Mouse (Mus musculus) liver, embryonic 12.5 days (tissue): ENCODE data around the gene Trem3. TPM values are rescaled to one million over a fixed set of nuclear protein-coding genes. Genes with fewer than 3 reads are reported as not detected.

ENCODE experiments used
- ATAC-seq: fragments of 200-750 bp; cut with Nextera tagmentation; 2 replicates; pipeline ENCODE4 v1.8.0; 2017; ENCODE audit warnings: moderate number of reproducible peaks, mild to moderate bottlenecking, moderate library complexity
- H3K27ac ChIP-seq: fragments of 300-500 bp; sonication (generic); 2 replicates; pipeline ENCODE4 v1.5.1; 2016; ENCODE audit warnings: mild to moderate bottlenecking
- H3K27me3 ChIP-seq: fragments of 300-500 bp; sonication (generic); replicated peaks from 2 replicates; pipeline ENCODE4 v1.6.1; 2016; ENCODE audit warnings: mild to moderate bottlenecking, moderate library complexity
- H3K36me3 ChIP-seq: fragments of 300-500 bp; sonication (generic); 2 replicates; pipeline ENCODE4 v1.6.1; 2016; ENCODE audit warnings: mild to moderate bottlenecking, moderate library complexity
- H3K4me1 ChIP-seq: fragments of 300-500 bp; sonication (generic); 2 replicates; pipeline ENCODE4 v1.6.1; 2016
- H3K4me2 ChIP-seq: fragments of 300-500 bp; sonication (generic); 2 replicates; pipeline ENCODE4 v1.6.1; 2016; ENCODE audit warnings: mild to moderate bottlenecking, moderate library complexity
- H3K4me3 ChIP-seq: fragments of 300-500 bp; sonication (generic); 2 replicates; pipeline ENCODE4 v1.5.1; 2016; ENCODE audit warnings: mild to moderate bottlenecking, moderate library complexity
- H3K9ac ChIP-seq: fragments of 300-500 bp; sonication (generic); 2 replicates; pipeline ENCODE4 v1.6.1; 2016; ENCODE audit warnings: mild to moderate bottlenecking, moderate library complexity
- H3K9me3 ChIP-seq: fragments of 300-500 bp; sonication (generic); replicated peaks from 2 replicates; pipeline ENCODE4 v1.6.1; 2016; ENCODE audit warnings: mild to moderate bottlenecking, moderate library complexity
- WGBS: fragments of 180-500 bp; shearing (Covaris S2); methylation state at CpG from one replicate; pipeline ENCODE4 v1.1.7; 2016; ENCODE audit not compliant: insufficient replicate concordance; 5-methylcytosine and 5-hydroxymethylcytosine counted together
- polyA plus RNA-seq: library from polyadenylated mRNA; unstranded; fragments of >200 nt; fragmentation: Nextera tagmentation; extraction: Ambion mirVana; gene quantifications from 2 replicates; pipeline ENCODE4 v1.2.1, GENCODE M21; 2016

Trem3 gene
- polyA plus RNA-seq, 1 experiment from 2014 or later: 0.77 TPM

- Histone ChIP-seq H3K4me3 (peak overlapping the region; percentile 69), H3K4me2 (peak overlapping the region; percentile 84), H3K9me3 (no peaks in the 10 kb centered on the region), H3K27ac (peak overlapping the region; percentile 92), H3K4me1 (peaks cover 81% of the 10 kb centered on the region), H3K27me3 (no peaks in the 10 kb centered on the region), H3K36me3 (peaks cover 31% of the 10 kb centered on the region), H3K9ac (peak overlapping the region; percentile 80)
- 11% methylated on average over 7 of the region's 7 CpGs for WGBS
- peak; percentile 82 for ATAC-seq
These were observed 52.6 kb downstream of the Trem3 start for GRCm38 (mm10) chr17:48300199-48300598.

GRCm38 (mm10) chr17:48300861-48301260 is 53.3 kb downstream of the Trem3 start:
- no peaks in the 10 kb centered on the region for H3K27me3 ChIP-seq
- peaks cover 81% of the 10 kb centered on the region for H3K4me1 ChIP-seq
- peak overlapping the region; percentile 84 for H3K4me2 ChIP-seq
- peak overlapping the region; percentile 80 for H3K9ac ChIP-seq
- no peaks in the 10 kb centered on the region for H3K9me3 ChIP-seq
- H3K4me3 ChIP-seq: peak overlapping the region; percentile 69
- H3K27ac ChIP-seq: peak overlapping the region; percentile 92
- 23% methylated on average over 9 of the region's 9 CpGs for WGBS
- H3K36me3 ChIP-seq: peaks cover 31% of the 10 kb centered on the region
- ATAC-seq: peak; percentile 40

DNA sequence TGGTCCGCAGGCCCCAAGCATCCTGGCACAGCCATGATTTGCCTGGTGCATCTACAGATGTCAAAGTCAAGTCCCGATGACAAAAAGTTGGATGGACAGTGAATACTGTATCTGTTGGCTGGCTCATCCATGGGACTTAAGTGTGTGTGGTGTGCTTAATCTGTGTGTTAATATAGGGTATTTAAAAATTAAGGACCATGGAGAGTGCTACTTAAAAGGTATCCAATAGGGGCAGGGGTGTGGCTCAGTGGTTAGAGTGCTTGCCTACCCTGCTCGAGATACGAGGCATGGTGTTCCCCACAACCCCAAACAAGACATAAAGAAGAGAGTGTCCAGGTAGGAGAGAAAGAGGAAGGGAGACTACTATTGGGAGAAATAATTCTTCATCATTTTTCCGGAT is 54.2 kb downstream of the Trem3 start:
- Histone ChIP-seq H3K27me3 (no peaks in the 10 kb centered on the region), H3K4me2 (peak overlapping the region; percentile 84), H3K4me1 (peaks cover 75% of the 10 kb centered on the region), H3K9me3 (no peaks in the 10 kb centered on the region), H3K27ac (0 out of 2 replicates have a peak overlapping the region, but pooled peaks have one; percentile 92), H3K36me3 (peaks cover 40% of the 10 kb centered on the region), H3K9ac (peak overlapping the region; percentile 80; the same call in 1 of the 2 replicates), H3K4me3 (peak overlapping the region; percentile 69)
- WGBS: 69% methylated on average over 5 of the region's 5 CpGs
- no peak for ATAC-seq

Other genes with a start within 250 kb of the Trem3 start
- not detected in 2 replicates for gene 1700122O11Rik, start 209.5 kb upstream of the Trem3 start, polyA plus RNA-seq
- not detected in 2 replicates for gene 1700067P10Rik, start 158.5 kb upstream of the Trem3 start, polyA plus RNA-seq
- 0.11 TPM in 1 of 2 replicates, not detected in the other for gene 9830107B12Rik, start 101.5 kb upstream of the Trem3 start, polyA plus RNA-seq
- gene A530064D06Rik, start 80.5 kb upstream of the Trem3 start, polyA plus RNA-seq: 0.19 and 0.32 TPM in 2 replicates
- 0.42 and 0.56 TPM in 2 replicates for gene Trem1, start 15.0 kb upstream of the Trem3 start, polyA plus RNA-seq
- gene Treml4, start 16.5 kb downstream of the Trem3 start, polyA plus RNA-seq: 2.8 and 3.7 TPM in 2 replicates
- 6.3 and 7.5 TPM in 2 replicates for gene Treml2, start 51.7 kb downstream of the Trem3 start, polyA plus RNA-seq
- 1.4 and 2.0 TPM in 2 replicates for gene B430306N03Rik, start 68.4 kb downstream of the Trem3 start, polyA plus RNA-seq
- 2.9 and 3.5 TPM in 2 replicates for gene Trem2, start 98.6 kb downstream of the Trem3 start, polyA plus RNA-seq
- 29.4 and 36.2 TPM in 2 replicates for gene Treml1, start 112.1 kb downstream of the Trem3 start, polyA plus RNA-seq
- 10.9 and 11.3 TPM in 2 replicates for gene Nfya, start 162.1 kb downstream of the Trem3 start, polyA plus RNA-seq
- 56.5 and 58.1 TPM in 2 replicates for gene Oard1, start 162.2 kb downstream of the Trem3 start, polyA plus RNA-seq
- gene Apobec2, start 185.2 kb downstream of the Trem3 start, polyA plus RNA-seq: 0.83 and 1.2 TPM in 2 replicates
- gene Tspo2, start 203.7 kb downstream of the Trem3 start, polyA plus RNA-seq: 123 and 126 TPM in 2 replicates
- gene Unc5cl, start 207.1 kb downstream of the Trem3 start, polyA plus RNA-seq: 2.6 and 3.4 TPM in 2 replicates